Mouse (Mus musculus) sigmoid colon, adult 10 weeks (tissue): ENCODE measurements around the gene Nat8. TPM values are rescaled to one million over a fixed set of nuclear protein-coding genes. Genes with fewer than 3 reads are reported as not detected.

Experiments used
- polyA plus RNA-seq: library from polyadenylated mRNA; stranded (reverse); fragments of 350-450 nt; fragmentation: Illumina TruSeq; extraction: RNeasy Lipid Tissue Mini Kit (QIAGEN cat#74804); gene quantifications from one replicate; pipeline ENCODE4 v1.2.3, GENCODE M21; 2014; ENCODE audit warnings: low read depth, low replicate concordance

The Nat8 gene
- polyA plus RNA-seq: not detected

DNA sequence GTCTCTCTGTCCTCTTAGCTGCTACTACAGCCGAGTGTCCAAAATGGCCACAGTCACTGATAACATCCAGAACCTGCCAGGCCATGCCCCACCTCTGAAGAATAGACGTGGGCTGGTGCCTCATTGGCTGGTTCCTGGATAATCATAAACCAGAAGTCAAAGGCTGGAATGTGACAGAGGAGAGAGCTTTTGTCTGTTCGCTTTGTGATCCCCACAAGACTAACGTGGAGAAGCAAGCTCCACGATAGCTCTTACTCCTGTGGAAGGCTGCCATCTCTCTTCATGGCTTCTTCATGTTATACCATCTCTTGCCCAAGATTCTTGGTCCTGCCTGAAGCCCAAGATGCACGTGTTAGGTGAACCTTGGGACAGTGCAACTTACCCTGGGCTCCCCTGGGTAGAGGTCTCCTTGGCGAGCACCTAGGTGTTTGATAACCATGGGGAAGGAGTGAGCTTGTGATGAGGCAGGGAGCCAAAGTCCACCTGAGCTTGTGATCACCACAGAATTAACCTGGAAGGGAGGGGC is at the start of gene Nat8:
Nat8 (minus strand) TSS at position 287 of the 526 bp plus-strand sequence.

DNA sequence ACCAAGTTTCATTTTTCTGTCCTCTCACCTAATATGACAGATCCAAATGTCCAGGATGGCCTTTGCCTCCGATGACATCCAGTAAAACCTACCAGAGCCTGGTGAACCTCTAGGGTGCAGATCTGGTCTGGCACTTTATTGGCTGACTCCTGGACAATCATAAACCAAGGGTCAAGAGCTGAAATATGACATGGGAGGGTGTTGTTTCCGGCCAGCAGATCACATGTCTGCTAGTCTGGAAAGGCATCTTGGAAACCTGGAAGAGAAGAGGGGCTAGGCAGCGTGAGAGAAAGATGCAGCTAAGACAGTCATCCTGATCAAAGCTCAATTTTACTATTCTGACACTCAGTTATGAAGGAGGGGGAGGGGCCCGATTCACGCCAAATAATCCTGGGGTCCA is 37.1 kb upstream of the Nat8 start, which contains the start of gene Nat8f2:
Nat8f2 (minus strand) TSS at position 153 of the 400 bp plus-strand sequence.

GRCm38 (mm10) chr6:85820837-85821236 is 11.0 kb downstream of the Nat8 start, which contains the start of the genes Nat8f6 and Nat8f5:
Gene Nat8f6, minus strand, starts transcription at chr6:85820954.
Gene Nat8f5, minus strand, starts transcription at chr6:85820972.

Other genes starting within 250 kb of the Nat8 start
- gene Alms1, start 244.6 kb downstream of the Nat8 start, polyA plus RNA-seq: 7.3 TPM
- gene Nat8f7, start 118.9 kb downstream of the Nat8 start, polyA plus RNA-seq: not detected
- 1.2 TPM for gene Nat8f3, start 66.3 kb downstream of the Nat8 start, polyA plus RNA-seq
- not detected for gene Nat8f6, start 11.1 kb downstream of the Nat8 start, polyA plus RNA-seq
- gene Nat8f5, start 11.1 kb downstream of the Nat8 start, polyA plus RNA-seq: not detected
- 1.1 TPM for gene Nat8f2, start 37.1 kb upstream of the Nat8 start, polyA plus RNA-seq
- 22.0 TPM for gene Nat8f4, start 72.8 kb upstream of the Nat8 start, polyA plus RNA-seq
- gene Tprkb, start 79.8 kb upstream of the Nat8 start, polyA plus RNA-seq: 64.9 TPM
- gene Nat8f1, start 83.6 kb upstream of the Nat8 start, polyA plus RNA-seq: not detected
- 375 TPM for gene Dusp11, start 129.6 kb upstream of the Nat8 start, polyA plus RNA-seq
- gene Figla, start 184.1 kb upstream of the Nat8 start, polyA plus RNA-seq: not detected
- 0.50 TPM for gene Add2, start 196.6 kb upstream of the Nat8 start, polyA plus RNA-seq